Mouse (Mus musculus): ENCODE measurements at regions not wholly inside any gene's neighbourhood (a gene's known extent, or its start where the extent isn't known, plus 50 kb on each side); places are given as distances from the start of the nearest gene placed in this dataset.

- TF ChIP-seq CTCF (IDR thresholded peaks at IDR 0.05; ENCODE audit: borderline replicate concordance, control insufficient read depth, extremely low read depth, insufficient read depth, low read length, poor library complexity) = no peak; the same call in 1 of the 2 replicates
- TF ChIP-seq POLR2A (IDR thresholded peaks at IDR 0.05; ENCODE audit: control insufficient read depth, extremely low read depth, insufficient read depth, low read length, poor library complexity) = no peak
Measured at GRCm38 (mm10) chr15:96184666-96185065, 102.7 kb upstream of the Arid2 start.
